Mouse (Mus musculus) c-Kit-positive CD71-positive TER-119-positive erythroid progenitor cells, embryonic 14.5 days (primary cell): ENCODE data around the gene Zfp219.

Experiments used
- DNase-seq: peaks from one replicate; pipeline ENCODE4 v3.0.0-alpha.2; 2013; ENCODE audit warnings: low spot score

The Zfp219 gene

GRCm38 (mm10) chr14:51997483-51997882 lies 23.1 kb downstream of the Zfp219 start:
- no peak for DNase-seq

GRCm38 (mm10) chr14:51996866-51997265 lies 23.7 kb downstream of the Zfp219 start:
- DNase-seq, result no peak

- DNase-seq, result no peak
These were observed 24.2 kb downstream of the Zfp219 start for GRCm38 (mm10) chr14:51996231-51996841.

GRCm38 (mm10) chr14:51995219-51995871 lies 25.2 kb downstream of the Zfp219 start:
- no peak for DNase-seq

GRCm38 (mm10) chr14:51994453-51994852 lies 26.1 kb downstream of the Zfp219 start:
- no peak for DNase-seq

- no peak for DNase-seq
These were observed 31.0 kb downstream of the Zfp219 start for GRCm38 (mm10) chr14:51989461-51989970.

- no peak for DNase-seq
These were observed 31.8 kb downstream of the Zfp219 start for GRCm38 (mm10) chr14:51988731-51989130.

- peak; percentile 60 for DNase-seq
These were observed 33.4 kb downstream of the Zfp219 start for GRCm38 (mm10) chr14:51987177-51987576.

GRCm38 (mm10) chr14:51986153-51986505 lies 34.4 kb downstream of the Zfp219 start:
- DNase-seq, result peak; percentile 70

- DNase-seq, result no peak
These were observed 35.0 kb downstream of the Zfp219 start for GRCm38 (mm10) chr14:51985301-51986152.

- peak; percentile 57 for DNase-seq
These were observed 36.0 kb downstream of the Zfp219 start, which contains the start of gene Arhgef40 for GRCm38 (mm10) chr14:51984247-51985231. TSS of gene Arhgef40 (plus strand) at chr14:51984719.

GRCm38 (mm10) chr14:51983855-51984246 lies 36.7 kb downstream of the Zfp219 start:
- no peak for DNase-seq

- DNase-seq, result peak; percentile 39
These were observed 37.3 kb downstream of the Zfp219 start for GRCm38 (mm10) chr14:51983251-51983650.

- DNase-seq, result no peak
These were observed 41.3 kb downstream of the Zfp219 start for GRCm38 (mm10) chr14:51979252-51979651.

- DNase-seq, result no peak
These were observed 53.1 kb downstream of the Zfp219 start for GRCm38 (mm10) chr14:51967400-51967799.

GRCm38 (mm10) chr14:51960316-51960715 lies 60.2 kb downstream of the Zfp219 start:
- no peak for DNase-seq
